Mouse (Mus musculus) left cerebral cortex, adult 2 months (tissue): Measurements from ENCODE around the gene Wfdc3. TPM values are rescaled to one million over a fixed set of nuclear protein-coding genes. Genes with fewer than 3 reads are reported as not detected.

ENCODE experiments used
- DNase-seq, 2 experiments: peaks; one replicate each; pipeline ENCODE4 v3.0.0; 2021 to 2022; ENCODE audit warnings: low spot score in 2 of 2, mixed read lengths in 1 of 2; ENCODE audit errors: extremely low spot score in 1 of 2
- H3K27ac ChIP-seq: fragments of 200-600 bp; 2 replicates; pipeline ENCODE4 v1.8.1; 2022
- H3K4me3 ChIP-seq: fragments of 200-600 bp; 2 replicates; pipeline ENCODE4 v1.8.1; 2022
- CTCF ChIP-seq: fragments of 200-600 bp; IDR thresholded peaks from 2 replicates; pipeline ENCODE4 v1.8.1; 2022; ENCODE audit warnings: antibody characterized with exemption, mild to moderate bottlenecking, moderate library complexity
- intact Hi-C: fragments of 180-260 bp; cut with DNase I; formaldehyde crosslinking; loops from one replicate; pipeline ENCODE4 v1.15.1; 2025
- long read RNA-seq, 2 experiments: library from polyadenylated mRNA; stranded (forward); transcript quantifications; one replicate each; pipeline ENCODE4 v2.0.0; 2021; ENCODE audit warnings: borderline mapping rate in 2 of 2
- total RNA-seq, 2 experiments: library from RNA; stranded (reverse); gene quantifications; 2 replicates each; pipeline ENCODE4 v1.2.3; 2021

Gene Wfdc3
- 1 to 10 TPM; 1.4 to 1.6 TPM for total RNA-seq
- long read RNA-seq, experiment 1: 0 reads
- long read RNA-seq, experiment 2, partial matches to known transcripts: 0 of 1 reads
- long read RNA-seq, experiment 2, other reads (novel, unspliced or antisense): 1 of 1 reads

- TF ChIP-seq CTCF: no peak
- DNase-seq: peak; percentile 96
- intact Hi-C loops: loop anchor here (10.0 kb wide), 1 partner anchor 261 kb away; the partner anchor contains the start of gene Dbndd2
- Histone ChIP-seq H3K4me3 (peak within 1 kb of the TSS; percentile 87), H3K27ac (peak within 1 kb of the TSS; percentile 80)
These were observed at the start of gene Wfdc3, which contains the start of gene Dnttip1 for GRCm38 (mm10) chr2:164745843-164746479. Wfdc3 (minus strand) TSS chr2:164745931. Dnttip1 (plus strand) TSS chr2:164745983.

DNA sequence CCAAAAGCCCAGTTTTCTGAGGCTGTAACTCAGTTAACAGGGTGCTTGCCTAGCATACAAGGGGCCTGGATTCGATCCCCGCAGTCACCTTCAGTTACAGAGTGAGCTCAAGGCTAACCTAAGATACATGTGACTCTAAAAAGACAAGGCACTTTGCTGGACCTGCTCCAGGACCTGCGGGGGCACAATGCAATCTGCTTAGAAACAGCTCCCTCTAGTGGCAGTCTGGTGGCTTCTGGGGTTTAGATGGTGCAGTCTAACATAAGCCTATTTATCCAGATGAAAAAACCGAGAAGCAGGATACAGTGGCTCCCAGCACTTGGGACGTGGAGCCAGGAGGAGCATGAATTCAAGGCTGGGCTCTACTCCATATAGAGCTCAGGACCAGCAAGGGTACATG is 48.6 kb upstream of the Wfdc3 start:
- peak; percentile 91 for TF ChIP-seq CTCF
- Histone ChIP-seq H3K4me3 (no peak overlapping the region), H3K27ac (no peak overlapping the region)
- intact Hi-C loops: no loop called here
- DNase-seq: peak; percentile 75 to 80

- Histone ChIP-seq H3K4me3 (no peak overlapping the region), H3K27ac (no peak overlapping the region)
- TF ChIP-seq CTCF: no peak
- intact Hi-C loops: no loop called here
- no peak for DNase-seq
These were observed 48.0 kb upstream of the Wfdc3 start for GRCm38 (mm10) chr2:164793772-164794171.

- H3K27ac ChIP-seq: no peak overlapping the region
- no peak overlapping the region for H3K4me3 ChIP-seq
- intact Hi-C loops: no loop called here
- DNase-seq: peak in 1 of 2 experiments; percentile 62
- TF ChIP-seq CTCF: peak; percentile 78
These were observed 47.5 kb upstream of the Wfdc3 start for GRCm38 (mm10) chr2:164793236-164793635.

DNA sequence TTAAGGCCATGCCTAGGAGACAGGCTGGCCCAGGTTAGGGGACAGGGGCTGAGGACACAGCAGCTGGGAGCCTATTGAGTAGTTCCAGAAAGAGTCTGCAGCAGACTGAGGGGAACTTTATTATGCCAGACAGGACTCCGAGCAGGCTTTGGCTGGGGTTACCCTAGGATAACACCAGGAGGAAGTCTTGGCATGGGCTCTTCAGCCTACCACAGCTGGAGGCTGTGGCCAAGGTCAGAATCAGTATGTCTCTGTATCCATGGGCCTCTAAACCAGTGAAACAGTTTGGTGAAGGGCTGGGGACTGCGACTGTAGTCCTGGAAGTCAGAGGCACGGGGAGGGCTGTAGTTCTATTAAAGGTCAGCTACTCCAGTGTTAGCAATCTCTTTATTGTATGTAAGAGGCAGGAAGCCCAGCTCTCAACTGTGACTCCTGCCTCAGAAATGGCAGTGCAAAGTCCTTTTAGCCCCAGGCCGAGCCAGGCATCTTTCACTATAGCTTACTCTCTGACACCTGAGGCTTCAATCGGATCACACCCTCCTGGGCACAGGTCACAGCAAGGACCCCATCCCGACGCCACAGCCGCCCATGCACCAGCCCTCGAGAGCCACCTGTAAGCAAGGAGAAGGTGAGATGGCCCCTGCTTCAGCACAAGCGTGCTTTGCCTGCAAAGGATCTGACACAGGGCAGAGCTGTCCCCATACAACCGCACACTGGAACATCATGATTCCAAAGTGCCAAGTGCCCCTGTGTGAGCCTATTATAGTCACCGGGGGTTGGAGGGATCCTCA is 46.9 kb upstream of the Wfdc3 start:
- Histone ChIP-seq H3K27ac (no peak overlapping the region), H3K4me3 (no peak overlapping the region)
- intact Hi-C loops: no loop called here
- no peak for DNase-seq
- TF ChIP-seq CTCF: no peak

DNA sequence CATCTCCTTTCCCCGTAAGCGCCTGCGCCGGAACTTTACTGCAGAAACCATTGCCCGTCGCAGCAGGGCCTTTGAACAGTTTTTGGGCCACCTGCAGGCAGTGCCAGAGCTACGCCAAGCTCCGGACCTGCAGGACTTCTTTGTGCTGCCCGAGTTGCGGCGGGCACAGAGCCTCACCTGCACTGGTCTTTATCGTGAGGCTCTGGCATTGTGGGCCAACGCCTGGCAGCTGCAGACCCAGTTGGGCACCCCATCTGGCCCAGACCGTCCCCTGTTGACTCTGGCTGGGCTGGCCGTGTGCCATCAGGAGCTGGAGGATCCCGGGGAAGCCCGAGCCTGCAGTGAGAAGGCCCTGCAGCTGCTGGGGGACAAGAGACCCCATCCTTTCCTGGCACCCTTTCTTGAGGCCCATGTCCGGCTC is 46.1 kb upstream of the Wfdc3 start:
- no peak overlapping the region for H3K27ac ChIP-seq
- H3K4me3 ChIP-seq: no peak overlapping the region
- intact Hi-C loops: no loop called here
- TF ChIP-seq CTCF: no peak
- no peak for DNase-seq

DNA sequence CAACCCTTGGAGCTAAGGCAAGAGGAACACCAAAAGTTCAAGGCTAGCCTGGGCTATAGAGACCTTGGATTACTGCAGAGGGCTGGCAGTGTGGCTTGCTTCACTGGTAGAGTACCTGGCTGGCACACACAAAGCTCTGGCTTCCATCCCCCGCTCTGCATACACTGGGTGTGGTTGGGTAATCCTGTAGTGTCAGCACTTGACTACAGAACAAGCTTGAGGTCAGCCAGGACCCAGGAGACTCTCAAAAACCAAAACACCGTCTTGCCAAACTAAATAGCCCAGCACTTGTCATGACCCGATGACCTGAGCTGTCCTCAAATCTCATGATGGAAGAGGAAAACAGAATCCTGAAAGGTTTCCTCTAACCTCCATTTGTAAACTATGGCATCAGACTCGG is 44.7 kb upstream of the Wfdc3 start:
- Histone ChIP-seq H3K4me3 (no peak overlapping the region), H3K27ac (no peak overlapping the region)
- no peak for DNase-seq
- intact Hi-C loops: no loop called here
- TF ChIP-seq CTCF: no peak

DNA sequence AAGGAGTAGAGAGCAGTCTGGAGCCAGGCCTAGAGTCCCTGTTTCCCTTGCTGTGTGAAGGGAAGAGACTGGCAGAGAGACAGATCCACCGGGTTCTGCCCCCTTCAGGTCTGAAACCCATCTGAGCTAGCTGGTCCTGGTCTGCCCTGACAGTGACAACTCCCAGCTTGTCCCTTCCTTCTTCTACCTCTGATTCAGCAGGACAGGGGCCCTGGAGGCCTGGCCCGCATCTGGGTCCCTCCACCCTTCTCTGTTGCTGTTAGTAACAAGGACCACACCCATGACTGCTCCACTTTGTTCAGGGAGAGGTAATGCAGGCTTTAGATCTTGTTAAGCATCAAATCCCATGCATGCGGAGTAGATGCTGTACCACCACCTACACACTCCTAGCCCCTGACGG is 42.7 kb upstream of the Wfdc3 start:
- 0 out of 2 replicates have a peak overlapping the region, but pooled peaks have one; percentile 13 for H3K27ac ChIP-seq
- DNase-seq: no peak
- peak overlapping the region; percentile 89; the same call in 1 of the 2 replicates for H3K4me3 ChIP-seq
- intact Hi-C loops: loop anchor here (5.0 kb wide), 1 partner anchor 111 kb away; no protein-coding TSS in a partner anchor
- TF ChIP-seq CTCF: no peak

GRCm38 (mm10) chr2:164787779-164788178 is 42.0 kb upstream of the Wfdc3 start:
- TF ChIP-seq CTCF: no peak
- no peak for DNase-seq
- H3K27ac ChIP-seq: no peak overlapping the region
- intact Hi-C loops: loop anchor here (5.0 kb wide), 1 partner anchor 110 kb away; no protein-coding TSS in a partner anchor
- H3K4me3 ChIP-seq: peak overlapping the region; percentile 89

- peak overlapping the region; percentile 89 for H3K4me3 ChIP-seq
- TF ChIP-seq CTCF: no peak
- no peak for DNase-seq
- peak overlapping the region; percentile 96 for H3K27ac ChIP-seq
- intact Hi-C loops: loop anchor here (5.0 kb wide), 1 partner anchor 110 kb away; no protein-coding TSS in a partner anchor
These were observed 41.3 kb upstream of the Wfdc3 start for GRCm38 (mm10) chr2:164787032-164787431.

GRCm38 (mm10) chr2:164786388-164786885 is 40.7 kb upstream of the Wfdc3 start:
- DNase-seq: no peak
- intact Hi-C loops: loop anchor here (5.0 kb wide), 1 partner anchor 109 kb away; no protein-coding TSS in a partner anchor
- H3K4me3 ChIP-seq: peak overlapping the region; percentile 89

More at GRCm38 (mm10) chr2:164786388-164786885, 40.7 kb upstream of the Wfdc3 start:
- H3K27ac ChIP-seq: peak overlapping the region; percentile 96
- no peak for TF ChIP-seq CTCF
